Mouse (Mus musculus): ENCODE measurements at regions not wholly inside any gene's neighbourhood (a gene's known extent, or its start where the extent isn't known, plus 50 kb on each side); places are given as distances from the start of the nearest gene placed in this dataset.

DNA sequence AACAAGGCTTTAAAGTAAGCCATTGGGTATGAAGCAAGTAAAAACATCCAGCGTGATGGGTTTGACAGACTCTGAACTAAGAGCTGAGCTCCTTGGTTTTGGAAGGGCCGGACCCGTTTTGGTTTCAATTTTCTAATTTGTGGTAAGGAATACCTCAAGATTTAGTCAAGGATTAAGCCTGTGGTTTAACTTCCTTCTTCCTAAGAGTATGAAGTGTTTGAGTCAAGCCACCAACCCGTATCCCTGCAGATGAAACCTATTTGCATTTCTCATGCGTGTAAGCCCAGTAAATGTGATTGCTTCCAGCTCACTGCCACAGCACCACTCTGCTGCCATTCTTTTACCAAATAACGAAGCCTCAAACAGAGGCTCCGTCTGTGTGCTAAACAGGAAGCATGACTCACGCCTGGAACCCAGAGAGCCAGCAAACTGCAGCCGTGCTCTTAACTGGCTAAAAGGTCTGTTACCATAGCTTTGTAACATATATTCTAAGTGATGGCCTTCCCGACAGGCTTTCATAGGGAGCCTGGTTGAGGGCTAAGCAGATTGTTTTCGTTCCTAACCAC is 149.7 kb downstream of the Etv1 start:
- peak; percentile 13 to 21 for DNase-seq (ENCODE audit: low read depth in 1 of 2, low spot score in 2 of 2)

DNA sequence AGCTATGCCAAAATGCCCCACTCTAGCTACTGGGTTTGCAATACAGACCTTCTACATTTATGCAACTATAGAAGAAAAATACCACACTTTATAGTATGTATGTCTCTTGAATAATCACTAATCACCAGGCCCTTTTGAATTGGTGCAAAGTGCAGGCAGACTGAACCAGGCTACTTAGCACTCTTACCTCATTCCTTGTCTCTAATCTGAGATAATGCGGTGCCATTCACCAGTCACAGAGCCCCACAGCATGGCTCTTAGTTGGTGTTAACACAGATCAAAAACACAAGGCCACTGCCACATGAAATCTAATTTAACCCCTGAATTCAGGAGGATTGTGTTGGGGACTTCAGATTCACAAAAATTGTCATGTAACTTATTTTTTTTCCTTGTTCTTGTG is 150.5 kb downstream of the Etv1 start:
- DNase-seq (ENCODE audit: low read depth in 1 of 2, low spot score in 2 of 2), result no peak

DNA sequence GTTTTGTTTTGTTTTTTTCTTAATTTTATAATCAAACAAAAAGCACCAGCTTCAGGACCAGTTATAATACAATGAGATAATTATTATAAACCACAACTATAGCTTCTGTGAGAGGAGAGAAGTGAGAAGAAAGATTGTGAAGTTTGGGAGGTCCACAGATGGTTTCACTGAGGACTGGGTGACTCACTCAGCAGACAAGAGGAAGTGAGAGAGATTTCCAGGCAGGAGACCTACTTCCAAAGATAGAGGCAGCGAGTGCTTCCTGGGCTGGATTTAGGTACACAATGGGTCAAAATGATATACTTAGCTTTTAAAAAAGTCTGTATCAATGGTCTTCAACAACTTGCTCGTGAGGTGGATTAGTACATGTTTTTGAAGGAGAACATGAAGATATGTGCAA is 152.6 kb downstream of the Etv1 start:
- no peak for DNase-seq (ENCODE audit: low read depth in 1 of 2, low spot score in 2 of 2)

DNA sequence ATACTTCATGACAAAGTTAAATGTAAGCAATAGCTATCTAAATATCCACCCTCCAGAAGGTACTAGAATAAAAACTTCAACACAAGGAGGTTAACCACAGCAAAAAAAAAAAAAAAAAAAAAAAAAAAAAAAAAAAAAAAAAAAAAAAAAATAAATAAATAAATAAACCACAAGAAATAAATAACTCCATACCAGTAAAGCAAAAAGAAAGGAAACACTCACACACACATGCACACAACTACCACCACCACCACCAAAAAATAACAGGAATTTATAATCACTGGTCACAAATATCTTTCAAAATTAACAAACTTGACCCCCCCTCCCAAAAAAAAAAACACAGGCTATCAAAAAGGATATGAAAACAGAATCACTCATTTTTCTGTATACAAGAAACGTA is 180.4 kb downstream of the Etv1 start:
- DNase-seq (ENCODE audit: low read depth in 1 of 2, low spot score in 2 of 2), result no peak

DNA sequence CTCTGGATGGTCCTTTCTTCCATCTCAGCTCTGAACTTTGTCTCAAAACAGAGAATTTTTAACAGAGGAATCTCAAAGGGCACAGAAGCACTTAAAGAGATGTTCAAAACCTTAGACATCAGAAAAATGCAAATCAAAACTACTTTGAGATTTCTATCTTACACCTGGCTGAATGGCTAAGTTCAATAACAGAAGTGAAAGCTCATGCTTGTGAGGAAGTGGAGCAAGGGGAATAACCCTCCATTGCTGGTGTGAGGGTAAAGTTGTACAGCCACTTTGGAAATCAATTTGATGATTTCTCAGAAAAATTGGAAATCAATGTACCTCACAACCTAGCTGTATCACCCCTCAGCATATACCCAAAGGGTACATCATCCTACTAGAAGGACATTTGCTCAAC is 183.1 kb downstream of the Etv1 start:
- DNase-seq (ENCODE audit: low read depth in 1 of 2, low spot score in 2 of 2), result no peak

DNA sequence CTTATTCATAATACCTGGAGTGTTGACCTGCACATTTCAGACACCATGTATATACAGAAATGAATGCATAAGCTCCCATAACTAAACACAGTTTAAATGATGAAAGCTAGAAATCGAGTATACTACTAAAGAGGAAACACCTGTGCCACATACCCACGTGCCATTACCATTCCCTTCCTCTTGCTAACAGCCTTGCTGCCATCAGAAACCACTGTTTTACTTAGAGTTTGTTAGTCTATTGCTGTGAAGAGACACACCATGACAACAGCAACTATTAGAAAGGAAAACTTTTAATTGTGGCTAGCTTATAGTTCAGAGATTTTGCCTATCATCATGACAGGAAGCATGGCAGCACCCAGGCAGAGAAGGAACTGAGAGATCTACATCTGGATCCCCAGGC is 191.2 kb downstream of the Etv1 start:
- DNase-seq (ENCODE audit: low read depth in 1 of 2, low spot score in 2 of 2), result no peak

DNA sequence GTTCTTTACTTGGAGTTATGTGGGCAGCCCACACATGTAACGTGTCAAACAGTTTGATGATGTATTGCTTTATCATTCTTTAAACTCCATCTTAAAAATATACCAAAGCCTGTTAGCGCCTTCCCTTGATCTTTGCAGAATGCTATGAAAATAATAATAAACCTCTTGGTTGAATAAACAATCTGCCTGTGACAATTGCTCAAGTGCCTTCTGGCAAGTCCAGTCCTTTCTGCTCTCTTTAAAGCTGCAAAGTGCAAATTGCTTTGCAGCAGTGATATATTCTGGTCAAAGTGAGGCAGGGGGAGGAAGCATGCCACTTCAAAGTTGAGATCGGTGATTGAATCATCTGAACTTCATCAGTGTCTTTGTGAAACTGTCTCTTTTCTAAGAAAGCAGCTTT is 193.0 kb downstream of the Etv1 start:
- no peak for DNase-seq (ENCODE audit: low read depth in 1 of 2, low spot score in 2 of 2)

DNA sequence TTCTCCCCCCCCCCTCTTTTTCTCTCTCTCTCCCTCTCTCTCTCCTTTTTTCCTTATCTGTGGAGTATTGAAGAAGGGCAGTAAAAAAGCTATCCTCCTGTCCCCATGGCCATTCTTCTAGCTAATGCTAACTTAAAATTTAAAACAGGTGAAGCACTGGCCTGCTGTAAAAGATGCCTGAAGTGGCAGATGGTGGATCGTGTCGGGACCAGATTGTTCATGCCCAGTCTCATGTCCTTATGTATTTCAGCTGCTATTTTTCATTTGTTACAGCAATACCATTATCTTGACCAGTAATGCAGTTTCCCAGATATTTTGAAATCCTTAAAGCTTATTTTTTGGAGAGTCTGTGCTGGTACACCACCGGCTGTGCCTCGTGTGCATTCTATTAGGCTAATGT is 196.3 kb downstream of the Etv1 start:
- no peak for DNase-seq (ENCODE audit: low read depth in 1 of 2, low spot score in 2 of 2)

DNA sequence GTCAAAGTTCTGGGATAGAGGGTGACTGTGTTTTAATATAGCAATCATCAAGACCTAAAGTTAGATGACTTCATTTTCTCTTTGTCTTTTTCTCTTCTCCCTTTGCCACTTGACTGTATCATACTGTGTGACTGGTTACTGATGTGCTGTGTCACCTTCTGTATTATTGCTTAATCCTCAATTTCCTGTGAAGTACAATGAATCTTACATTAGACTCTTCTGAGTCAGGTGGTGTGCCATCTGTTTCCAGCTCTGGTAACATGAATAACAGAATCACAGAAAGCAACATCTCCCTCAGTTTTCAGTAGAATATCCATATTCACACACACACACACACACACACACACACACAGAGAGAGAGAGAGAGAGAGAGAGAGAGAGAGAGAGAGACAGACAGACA is 203.2 kb downstream of the Etv1 start:
- no peak for DNase-seq (ENCODE audit: low read depth in 1 of 2, low spot score in 2 of 2)

DNA sequence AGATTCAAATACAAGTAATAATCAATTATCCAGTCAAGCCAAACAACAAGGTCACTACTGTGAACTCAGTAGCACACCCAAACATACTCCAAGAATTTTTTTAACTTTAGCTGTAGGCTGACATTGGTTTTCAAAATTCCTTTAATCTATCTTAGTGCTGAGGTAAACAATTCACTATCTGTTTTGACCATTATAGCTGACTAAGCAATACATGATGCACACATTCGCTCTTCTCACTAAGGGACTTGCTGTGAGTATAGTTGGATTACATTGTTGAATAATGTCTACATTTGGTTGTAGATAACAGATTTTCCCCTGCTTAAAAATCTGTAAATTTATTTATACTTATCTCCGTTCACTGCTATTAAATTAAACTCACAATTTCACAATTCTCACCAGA is 206.7 kb downstream of the Etv1 start:
- no peak for DNase-seq (ENCODE audit: low read depth in 1 of 2, low spot score in 2 of 2)

DNA sequence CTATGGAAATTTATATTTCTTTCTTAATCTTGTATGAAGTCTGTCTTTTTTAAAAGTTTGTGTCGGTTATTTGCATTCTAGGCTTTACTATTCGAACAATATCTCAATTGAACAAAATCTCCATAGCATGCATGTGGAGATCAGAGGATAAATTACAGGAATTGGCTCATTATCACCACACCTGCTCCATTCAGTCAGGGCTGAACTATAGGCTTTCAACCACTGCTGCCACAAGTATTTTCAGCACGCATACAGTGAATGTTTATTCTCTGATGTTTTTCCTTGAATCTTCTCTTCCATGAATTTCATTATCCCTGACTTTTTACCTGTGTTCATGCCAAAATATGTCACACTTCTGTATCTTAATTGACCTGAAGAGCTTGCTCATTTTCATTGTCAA is 207.2 kb downstream of the Etv1 start:
- no peak for DNase-seq (ENCODE audit: low read depth in 1 of 2, low spot score in 2 of 2)

DNA sequence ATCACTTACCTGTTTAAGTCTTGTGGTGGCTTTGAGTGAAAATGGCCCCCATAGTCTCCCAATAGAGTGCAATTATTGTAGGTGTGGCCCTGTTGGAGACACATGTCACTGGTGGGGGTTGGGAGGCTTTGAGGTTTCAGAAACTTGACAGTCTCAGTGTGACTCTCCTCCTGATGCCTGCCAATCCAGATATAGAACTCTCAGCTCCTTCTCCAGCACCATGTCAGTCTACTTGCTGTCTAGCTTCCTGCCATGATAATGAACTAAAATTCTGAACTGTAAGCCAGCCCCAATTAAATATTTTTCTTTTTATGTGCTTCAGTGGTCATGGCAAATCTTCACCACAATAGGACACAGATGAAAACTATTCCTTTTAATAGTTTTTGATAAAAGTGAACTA is 208.1 kb downstream of the Etv1 start:
- DNase-seq (ENCODE audit: low read depth in 1 of 2, low spot score in 2 of 2), result no peak

DNA sequence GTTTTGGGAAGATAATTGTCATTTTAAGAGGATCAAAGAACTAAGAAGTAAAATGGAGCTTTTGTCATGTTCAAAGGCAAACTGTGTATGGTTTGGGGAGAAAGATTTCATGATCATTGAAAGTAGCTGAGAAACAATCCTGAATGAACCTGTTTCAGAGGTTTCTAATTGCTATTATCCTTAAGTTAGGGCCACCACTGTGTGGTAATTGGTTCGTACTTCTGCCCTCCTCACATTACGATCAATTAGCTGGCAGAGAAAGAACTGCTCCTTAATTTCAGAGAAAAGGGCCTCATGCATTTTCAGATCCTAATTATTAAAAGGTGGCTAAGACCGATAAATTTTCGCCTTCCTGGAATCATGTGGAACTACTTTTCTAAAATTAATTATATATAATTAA is 208.6 kb downstream of the Etv1 start:
- DNase-seq (ENCODE audit: low read depth in 1 of 2, low spot score in 2 of 2), result no peak

DNA sequence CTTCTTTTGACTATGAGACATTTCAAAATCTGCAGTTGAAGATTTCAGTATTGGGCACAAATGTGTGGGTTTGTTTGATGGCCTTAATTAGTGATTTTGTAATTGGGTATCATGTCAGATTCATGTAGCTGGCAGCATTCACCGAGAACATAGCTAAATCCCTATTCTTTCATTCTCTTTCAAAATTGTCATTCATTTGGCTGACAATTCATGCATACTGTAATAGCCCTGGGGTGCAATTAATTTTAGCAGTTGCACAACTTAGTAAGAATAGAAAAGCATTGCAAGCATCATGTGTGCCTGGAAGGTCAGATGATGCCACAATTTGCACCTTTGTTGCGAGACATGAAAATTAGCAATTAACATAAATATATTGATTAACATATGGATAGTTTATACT is 248.0 kb downstream of the Etv1 start:
- no peak for DNase-seq (ENCODE audit: low read depth in 1 of 2, low spot score in 2 of 2)

DNA sequence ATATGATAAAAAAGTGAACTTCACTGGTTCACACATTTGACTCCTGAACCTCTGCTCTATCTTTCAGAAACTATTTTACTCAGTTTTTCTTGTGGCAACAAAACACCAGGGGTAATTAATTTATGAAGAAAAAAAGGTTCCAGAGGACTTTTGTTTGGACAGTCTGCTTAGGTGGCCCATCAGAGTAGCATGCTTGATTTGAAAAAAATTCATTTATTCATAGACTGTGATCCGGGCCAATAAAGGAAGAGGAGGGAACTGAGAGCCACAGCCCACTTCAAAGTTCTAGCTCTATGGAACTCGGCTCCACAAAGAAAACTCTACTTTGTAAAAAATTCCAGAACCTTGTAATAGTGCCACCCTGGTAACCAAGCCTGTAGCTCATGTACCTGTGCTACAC is 248.8 kb downstream of the Etv1 start:
- DNase-seq (ENCODE audit: low read depth in 1 of 2, low spot score in 2 of 2), result no peak

DNA sequence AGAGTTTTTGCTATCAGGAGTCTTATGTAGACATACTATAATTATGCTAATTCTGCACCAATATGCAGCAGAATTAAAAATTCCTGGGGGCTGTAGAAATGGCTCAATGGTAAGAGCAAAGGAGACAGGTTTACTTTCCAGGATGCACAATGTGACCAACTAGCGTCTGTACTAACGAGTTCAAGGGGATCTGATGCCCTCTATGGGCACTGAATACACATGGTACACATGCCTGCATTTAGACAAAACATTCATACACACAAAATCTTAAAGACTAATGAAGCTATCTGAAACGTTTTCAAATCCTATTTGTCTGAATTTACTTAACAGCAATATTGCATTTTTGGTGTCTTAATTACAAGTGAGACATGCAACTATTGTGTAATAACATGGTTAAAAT is 254.8 kb downstream of the Etv1 start:
- DNase-seq (ENCODE audit: low read depth in 1 of 2, low spot score in 2 of 2), result no peak

DNA sequence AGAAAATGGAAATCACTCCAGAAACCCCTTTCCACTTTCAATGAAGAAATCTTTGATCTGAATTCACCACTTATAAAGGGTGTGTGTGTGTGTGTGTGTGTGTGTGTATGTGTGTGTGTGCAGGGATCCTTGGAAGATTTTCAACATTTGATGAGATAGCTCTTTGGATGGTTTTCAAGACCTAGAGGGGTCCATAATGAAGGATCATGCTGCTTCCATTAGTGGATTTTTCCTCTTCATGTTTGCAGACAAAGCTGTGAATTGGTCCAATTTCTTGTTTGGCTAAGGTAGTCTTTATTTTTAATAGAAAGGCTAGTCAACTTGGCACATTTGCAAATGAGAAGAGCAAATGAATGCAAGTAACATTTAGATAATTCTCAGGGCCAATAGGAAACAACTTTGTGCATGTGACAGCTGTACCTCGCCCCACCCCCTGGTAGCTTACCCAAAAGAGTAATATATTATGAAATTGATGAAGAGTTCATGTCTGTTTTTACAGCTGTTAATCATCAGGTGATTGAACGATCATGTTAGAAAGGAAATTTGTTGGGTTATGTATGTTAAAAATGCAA is 257.4 kb downstream of the Etv1 start:
- DNase-seq (ENCODE audit: low read depth in 1 of 2, low spot score in 2 of 2), result no peak

DNA sequence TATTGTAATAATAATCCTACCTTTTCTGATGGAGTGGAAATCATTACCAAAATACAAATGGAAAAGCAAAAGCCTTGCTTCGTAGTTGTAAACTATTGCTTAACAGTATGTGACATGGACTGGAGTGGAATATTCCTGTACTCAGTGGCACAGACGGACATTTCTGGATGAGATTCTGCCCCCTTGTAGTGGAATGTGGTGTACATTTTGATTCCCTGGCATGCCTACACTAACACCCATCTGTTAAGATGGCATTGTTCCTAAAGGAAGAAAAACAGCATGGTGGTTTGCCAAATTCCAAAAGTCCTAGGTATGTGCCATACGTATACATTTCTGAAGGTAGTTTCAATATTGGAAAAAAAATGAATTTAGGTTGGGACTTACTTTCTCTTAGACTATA is 258.9 kb downstream of the Etv1 start:
- no peak for DNase-seq (ENCODE audit: low read depth in 1 of 2, low spot score in 2 of 2)

DNA sequence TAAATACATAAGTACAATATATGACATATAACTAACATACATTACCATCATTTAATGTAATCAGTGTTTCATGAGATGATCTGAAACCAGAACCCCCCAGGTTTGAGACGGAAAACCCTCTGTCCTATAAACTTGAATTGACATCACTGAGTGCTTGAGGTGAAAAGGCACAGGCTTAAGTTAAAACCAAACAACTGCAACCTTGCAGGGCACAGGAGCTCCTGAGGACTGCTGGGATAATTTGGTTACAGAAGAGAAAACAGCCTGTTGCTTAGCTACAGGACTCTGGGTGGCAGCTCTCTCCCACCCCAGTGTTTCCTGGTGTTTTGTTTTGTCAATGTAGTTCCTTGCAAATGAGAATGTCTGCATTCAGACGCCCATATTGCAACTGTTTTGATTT is 259.5 kb downstream of the Etv1 start:
- DNase-seq (ENCODE audit: low read depth in 1 of 2, low spot score in 2 of 2), result no peak

DNA sequence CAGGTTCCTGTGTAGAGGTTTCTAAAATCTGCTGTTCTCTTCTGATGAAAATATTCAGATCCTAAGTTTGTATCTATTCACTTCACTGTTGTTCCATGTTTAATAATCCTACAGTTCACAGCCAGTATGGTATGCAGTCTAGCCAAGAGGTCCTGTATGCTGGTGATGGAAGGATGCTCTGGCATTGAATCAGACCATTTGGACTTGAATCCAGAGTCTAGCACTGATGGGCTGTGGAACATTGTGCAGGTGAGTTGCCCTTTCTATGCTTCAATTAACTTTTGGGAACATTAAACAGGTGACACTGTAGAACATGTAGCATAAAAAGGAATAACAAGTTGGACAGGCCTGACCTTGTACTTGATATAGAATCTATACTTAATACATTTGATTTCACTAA is 267.9 kb downstream of the Etv1 start:
- DNase-seq (ENCODE audit: low read depth in 1 of 2, low spot score in 2 of 2), result no peak

DNA sequence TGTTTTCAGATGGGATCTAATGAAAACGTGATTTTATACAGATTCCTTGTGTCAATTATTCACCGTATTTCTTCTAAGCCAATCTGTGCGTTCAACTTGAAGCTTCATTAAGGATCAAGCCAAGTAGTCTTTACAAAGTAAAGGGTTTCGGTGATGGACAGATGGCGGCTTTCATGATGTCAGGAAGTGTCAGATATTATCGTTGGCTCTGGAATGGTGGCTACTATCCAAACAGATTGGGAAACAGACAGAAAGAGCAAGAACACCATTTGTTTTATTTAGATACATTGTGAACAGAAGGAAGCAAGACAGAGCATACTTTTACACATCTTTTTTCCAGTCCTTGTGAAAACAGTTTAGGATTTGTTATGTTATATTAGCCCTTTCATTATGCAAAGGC is 269.3 kb downstream of the Etv1 start:
- DNase-seq (ENCODE audit: low read depth in 1 of 2, low spot score in 2 of 2), result no peak

DNA sequence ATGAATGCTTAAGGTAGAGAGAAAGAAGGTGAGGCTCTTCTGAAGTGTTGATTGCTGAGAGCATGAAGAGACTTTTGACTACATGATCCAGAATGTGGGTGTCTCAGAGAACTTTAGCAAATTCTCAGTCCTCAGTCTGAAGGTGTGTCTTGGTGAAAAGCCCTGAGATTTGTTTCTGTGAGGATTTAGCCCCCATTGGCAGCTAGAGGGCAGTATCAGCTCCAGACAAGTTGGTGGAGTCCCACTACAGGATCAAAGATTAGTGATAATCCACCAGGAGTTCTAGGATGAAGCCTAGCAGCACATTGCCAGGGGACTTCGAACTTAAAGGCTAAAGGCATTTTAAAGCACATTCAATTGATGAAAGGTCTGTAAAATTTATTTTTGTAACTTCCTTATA is 269.8 kb downstream of the Etv1 start:
- no peak for DNase-seq (ENCODE audit: low read depth in 1 of 2, low spot score in 2 of 2)

DNA sequence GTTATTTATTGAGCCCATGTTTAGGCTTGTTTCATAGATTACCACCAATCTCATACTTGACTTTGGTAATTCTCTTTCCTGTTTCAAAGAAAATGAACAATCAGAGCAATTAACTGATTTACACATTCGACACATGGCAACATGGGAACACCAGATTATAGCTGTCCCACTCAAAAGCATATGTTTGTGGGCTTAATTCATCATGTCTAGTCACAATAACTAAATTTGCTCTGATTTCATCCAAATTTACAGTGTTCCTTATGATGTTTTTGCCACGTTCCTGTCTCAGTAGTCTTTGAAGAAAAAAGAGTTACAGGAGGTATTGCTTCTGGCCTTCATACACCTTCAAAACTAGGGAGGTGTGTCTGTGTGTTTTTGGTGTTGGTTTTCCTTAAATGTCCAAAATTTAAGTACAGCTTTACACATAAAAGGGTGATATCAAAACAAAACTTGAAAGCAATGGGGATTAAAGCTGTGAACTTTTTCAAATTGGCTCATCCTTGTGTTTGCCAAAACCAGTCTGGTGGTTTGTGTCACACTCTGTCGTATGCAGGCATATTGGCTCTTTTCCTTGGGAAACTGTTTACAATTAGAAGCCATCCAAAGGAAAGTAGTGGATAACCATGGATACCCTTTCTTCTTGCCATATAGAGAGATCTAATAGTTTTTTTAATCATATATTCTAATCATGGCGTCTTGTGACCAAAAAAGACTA is 291.3 kb downstream of the Etv1 start:
- no peak for DNase-seq (ENCODE audit: low read depth in 1 of 2, low spot score in 2 of 2)

Data from monocyte, adult 2 months (primary cell).